Mouse (Mus musculus) ES-Bruce4 (cell line): ENCODE data around the gene Sox5.

Experiments
- CTCF ChIP-seq: IDR thresholded peaks from one replicate; pipeline ENCODE4 v1.8.1; 2011; ENCODE audit warnings: low read depth, low read length
- POLR2A ChIP-seq: IDR thresholded peaks from one replicate; pipeline ENCODE4 v1.8.1; 2011; ENCODE audit warnings: low read length; ENCODE audit not compliant: insufficient read depth

GRCm38 (mm10) chr6:144106848-144107247, 674.9 kb downstream of the Sox5 start:
- TF ChIP-seq CTCF (no peak), POLR2A (no peak)
